Mouse (Mus musculus): Measurements from ENCODE around the gene Mtg2. TPM values are rescaled to one million over a fixed set of nuclear protein-coding genes. Genes with fewer than 3 reads are reported as not detected.

Gene Mtg2
- polyA plus RNA-seq, 1 experiment = 13.9 TPM

DNA sequence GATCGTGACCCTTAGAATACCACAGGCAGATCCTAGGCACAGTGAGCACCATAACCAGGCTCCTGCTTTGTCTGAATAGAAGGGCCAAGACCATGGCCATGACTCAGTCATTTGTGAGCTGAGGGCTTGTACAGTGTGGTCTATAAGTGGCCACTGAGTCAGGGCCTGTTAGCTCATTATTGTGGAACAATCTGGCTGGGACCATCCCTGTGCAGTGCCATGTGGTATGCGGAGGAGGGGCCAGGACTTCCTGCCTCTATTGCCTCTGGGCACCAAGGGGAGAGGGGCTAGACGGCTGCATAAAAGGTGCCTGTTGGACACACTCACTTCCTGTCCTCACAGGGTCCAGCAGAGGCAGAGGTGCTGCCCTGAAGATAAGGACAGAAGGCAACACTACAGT is 36.4 kb upstream of the Mtg2 start:
- no peak for TF ChIP-seq FLI1 (IDR thresholded peaks at IDR 0.05; ENCODE audit: low read length)
- TF ChIP-seq GATA1 (IDR thresholded peaks at IDR 0.05; ENCODE audit: borderline replicate concordance, low read length) = no peak
- H3K4me3 ChIP-seq (replicated peaks) = peak overlapping the region; percentile 56

DNA sequence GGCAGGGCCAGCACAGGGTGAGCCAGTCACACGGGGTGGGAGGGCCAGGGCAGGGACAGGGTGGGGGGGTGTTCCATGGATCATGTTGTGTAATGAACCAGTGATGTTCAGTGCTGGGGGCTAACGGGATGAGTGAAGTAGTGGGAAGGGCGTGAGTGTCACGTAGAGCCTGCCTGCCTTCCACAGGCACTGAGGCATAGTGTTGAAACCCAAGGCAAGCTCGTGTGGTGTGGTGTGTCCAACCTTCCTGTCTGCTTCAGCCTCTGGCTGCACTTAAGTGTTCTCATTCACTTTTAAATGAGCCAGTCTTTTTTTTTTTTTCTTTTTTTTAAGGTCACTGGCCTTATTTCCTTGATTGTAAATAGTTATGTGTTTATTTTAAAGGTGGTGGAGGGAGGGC is 35.6 kb upstream of the Mtg2 start:
- peaks cover 74% of the 10 kb centered on the region for H3K4me1 ChIP-seq
- H3K4me3 ChIP-seq (replicated peaks) = peak overlapping the region; percentile 51
- H3K27me3 ChIP-seq (replicated peaks) = no peaks in the 10 kb centered on the region
- TF ChIP-seq GATA1 (IDR thresholded peaks at IDR 0.05; ENCODE audit: borderline replicate concordance, low read length) (no peak), FLI1 (IDR thresholded peaks at IDR 0.05; ENCODE audit: low read length) (no peak)
- peaks cover 99% of the 10 kb centered on the region for H3K36me3 ChIP-seq (replicated peaks; ENCODE audit: low read length)
- H3K9me3 ChIP-seq = no peaks in the 10 kb centered on the region

More for the DNA sequence above, 36.4 kb upstream of the Mtg2 start:
- Histone ChIP-seq H3K27me3 (replicated peaks) (no peaks in the 10 kb centered on the region), H3K9me3 (no peaks in the 10 kb centered on the region), H3K4me1 (peaks cover 67% of the 10 kb centered on the region), H3K36me3 (replicated peaks; ENCODE audit: low read length) (peaks cover 99% of the 10 kb centered on the region)

DNA sequence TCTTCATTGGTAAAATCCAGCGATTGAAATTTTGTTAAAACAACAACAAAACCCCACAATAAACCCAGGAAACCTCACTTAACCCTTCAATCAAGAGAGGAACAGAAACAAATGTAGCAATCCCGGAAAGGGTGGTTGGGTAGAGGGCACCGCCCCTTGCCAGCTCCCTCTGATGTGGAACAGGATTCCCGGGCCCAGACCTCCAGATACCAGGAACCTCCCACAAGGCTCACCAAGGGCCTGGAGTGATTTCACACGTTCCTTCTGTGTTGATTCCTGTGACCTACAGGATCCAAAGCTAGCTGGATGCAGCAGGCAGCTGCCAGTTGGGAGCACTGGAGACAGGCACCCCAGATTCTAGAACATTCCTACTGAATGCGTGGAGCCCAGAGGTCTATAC is 30.0 kb upstream of the Mtg2 start:
- peaks cover 11% of the 10 kb centered on the region for H3K27me3 ChIP-seq (replicated peaks)
- peak overlapping the region; percentile 100 for H3K4me3 ChIP-seq (replicated peaks)
- H3K9me3 ChIP-seq = no peaks in the 10 kb centered on the region
- peaks cover 64% of the 10 kb centered on the region for H3K4me1 ChIP-seq
- H3K36me3 ChIP-seq (replicated peaks; ENCODE audit: low read length) = peaks cover 52% of the 10 kb centered on the region
- TF ChIP-seq GATA1 (IDR thresholded peaks at IDR 0.05; ENCODE audit: borderline replicate concordance, low read length) = no peak

DNA sequence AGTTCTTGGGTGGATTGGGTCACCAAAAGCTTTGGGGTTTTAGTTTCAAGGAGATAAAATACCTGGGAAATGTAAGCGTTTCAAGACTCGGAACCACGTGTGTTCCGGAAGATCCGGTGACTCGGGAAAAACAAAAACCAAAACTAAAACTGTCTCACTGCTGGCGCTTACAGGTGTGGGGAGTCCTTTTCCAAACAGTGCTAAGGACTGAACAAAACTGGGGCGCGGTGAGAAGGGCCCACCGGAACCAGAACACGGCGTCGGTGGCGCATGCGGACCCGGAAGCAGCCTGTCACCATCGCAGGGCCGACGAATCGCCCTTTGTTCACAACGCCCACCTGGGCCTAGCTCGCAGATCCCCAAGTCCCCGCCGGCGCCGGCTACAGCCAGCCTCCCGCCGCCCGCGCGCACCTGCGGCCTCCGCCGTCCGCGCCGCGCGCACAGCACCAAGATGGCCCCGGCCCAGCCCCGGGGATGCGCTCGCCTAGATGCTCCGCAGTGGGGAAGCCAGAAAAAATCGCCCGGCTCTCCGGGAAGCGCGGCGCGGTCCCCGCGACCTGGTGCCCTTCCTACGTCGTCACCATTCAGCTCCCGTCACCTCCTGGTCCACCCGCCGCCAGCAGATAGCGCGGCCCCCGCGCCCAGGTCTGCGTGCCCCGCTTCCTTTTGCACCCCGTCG is 28.7 kb upstream of the Mtg2 start:
- Histone ChIP-seq H3K9me3 (0 out of 2 replicates have a peak, but pooled peaks cover 3% of the 10 kb centered on the region), H3K4me3 (replicated peaks) (peak overlapping the region; percentile 100), H3K27me3 (replicated peaks) (peaks cover 11% of the 10 kb centered on the region), H3K36me3 (replicated peaks; ENCODE audit: low read length) (peaks cover 45% of the 10 kb centered on the region), H3K4me1 (peaks cover 64% of the 10 kb centered on the region)
- TF ChIP-seq FLI1 (IDR thresholded peaks at IDR 0.05; ENCODE audit: low read length) (no peak), GATA1 (IDR thresholded peaks at IDR 0.05; ENCODE audit: borderline replicate concordance, low read length) (no peak)

DNA sequence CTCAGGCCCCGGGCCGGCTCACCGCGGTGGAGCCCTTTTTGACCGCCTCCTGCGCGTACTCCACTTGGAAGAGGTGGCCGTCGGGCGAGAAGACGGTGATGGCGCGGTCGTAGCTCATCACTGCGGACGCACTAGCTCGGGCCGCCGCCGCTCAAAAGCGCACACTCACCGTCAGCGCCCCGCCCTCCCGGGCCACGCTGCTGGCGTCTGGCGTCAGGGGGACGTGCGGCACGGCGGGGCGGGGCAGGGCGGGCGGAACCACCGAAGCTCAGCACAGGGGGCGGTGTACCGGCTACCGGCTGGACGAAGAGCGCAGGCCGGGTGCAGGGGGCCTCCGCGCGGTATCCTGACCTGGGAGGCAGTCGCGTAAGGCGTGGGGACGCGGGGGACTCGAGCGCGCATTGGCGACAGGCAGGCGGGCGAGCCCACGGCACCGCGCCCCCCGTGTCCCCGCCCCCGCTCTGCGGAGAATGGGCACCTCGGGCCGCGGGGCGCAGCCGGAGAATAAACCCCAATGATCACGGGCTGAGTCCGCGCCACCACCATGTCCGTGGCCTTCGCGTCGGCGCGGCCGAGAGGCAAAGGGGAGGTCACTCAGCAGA is 28.0 kb upstream of the Mtg2 start, which contains the start of the genes Psma7 and Ss18l1:
Psma7 (minus strand) TSS at position 178 of the 602 bp plus-strand sequence.
Ss18l1 (plus strand) TSS at position 254 of the 602 bp plus-strand sequence.
- Histone ChIP-seq H3K4me3 (replicated peaks) (peak within 1 kb of the TSS; percentile 100), H3K27me3 (replicated peaks) (peaks cover 11% of the 10 kb centered on the region), H3K9me3 (0 out of 2 replicates have a peak, but pooled peaks cover 3% of the 10 kb centered on the region), H3K36me3 (replicated peaks; ENCODE audit: low read length) (peaks cover 39% of the 10 kb centered on the region), H3K4me1 (peaks cover 58% of the 10 kb centered on the region)
- TF ChIP-seq GATA1 (IDR thresholded peaks at IDR 0.05; ENCODE audit: borderline replicate concordance, low read length) (no peak), FLI1 (IDR thresholded peaks at IDR 0.05; ENCODE audit: low read length) (no peak)

DNA sequence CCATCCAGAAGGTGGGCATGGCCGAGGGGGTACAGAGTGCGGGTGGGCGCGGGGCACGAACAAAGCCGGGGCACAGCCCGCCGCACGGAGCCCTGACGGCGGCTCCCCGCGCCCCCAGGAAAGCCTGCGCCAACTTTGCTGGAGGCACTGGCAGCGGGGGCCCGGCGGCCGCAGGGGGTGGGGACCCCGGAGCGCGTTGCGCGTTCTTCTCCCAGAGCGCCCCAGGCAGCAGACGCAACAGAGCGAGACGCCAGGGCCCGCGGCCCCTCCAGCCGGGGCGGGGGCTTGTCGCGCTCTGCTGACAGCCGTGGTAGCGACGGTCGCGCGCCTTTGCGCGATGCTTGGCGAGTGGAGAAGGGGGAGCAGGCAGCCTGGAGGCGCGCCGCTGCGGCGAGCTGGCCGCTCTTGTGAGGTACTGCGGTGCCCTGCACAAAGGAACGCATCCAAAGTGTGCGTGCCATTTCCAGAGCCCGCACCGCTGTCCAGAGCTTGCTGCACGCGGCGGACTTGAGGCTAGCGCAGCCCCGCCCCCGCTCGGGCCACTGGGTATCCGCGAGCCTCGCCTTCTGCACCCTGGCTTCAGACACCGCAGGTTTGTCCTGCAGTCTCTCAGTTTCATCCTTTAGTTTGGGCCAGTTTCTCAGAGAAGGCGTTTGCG is 27.4 kb upstream of the Mtg2 start:
- TF ChIP-seq GATA1 (IDR thresholded peaks at IDR 0.05; ENCODE audit: borderline replicate concordance, low read length) = no peak
- no peak for TF ChIP-seq FLI1 (IDR thresholded peaks at IDR 0.05; ENCODE audit: low read length)
- peaks cover 11% of the 10 kb centered on the region for H3K27me3 ChIP-seq (replicated peaks)
- H3K4me3 ChIP-seq (replicated peaks) = peak overlapping the region; percentile 100
- peaks cover 33% of the 10 kb centered on the region for H3K36me3 ChIP-seq (replicated peaks; ENCODE audit: low read length)
- 0 out of 2 replicates have a peak, but pooled peaks cover 9% of the 10 kb centered on the region for H3K9me3 ChIP-seq
- peaks cover 58% of the 10 kb centered on the region for H3K4me1 ChIP-seq

DNA sequence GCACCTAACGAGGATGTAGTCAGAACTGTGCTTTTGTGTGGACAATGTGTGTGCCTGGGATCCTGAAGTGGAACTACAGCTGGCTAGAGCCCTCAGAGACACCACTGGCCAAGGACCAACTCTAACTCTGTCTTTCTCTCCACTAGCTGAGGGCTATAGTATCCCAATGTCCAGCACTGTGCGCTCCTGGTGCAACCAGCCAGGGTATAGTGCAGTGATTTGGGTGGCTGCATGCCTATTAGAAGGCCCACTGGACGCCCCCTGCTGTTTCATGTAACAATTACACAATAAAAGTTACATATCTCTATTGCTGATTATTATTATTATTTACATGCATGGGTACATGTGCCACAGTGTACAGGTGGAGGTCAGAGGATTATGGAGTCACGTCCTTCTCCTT is 25.1 kb upstream of the Mtg2 start:
- peaks cover 13% of the 10 kb centered on the region for H3K27me3 ChIP-seq (replicated peaks)
- peaks cover 15% of the 10 kb centered on the region for H3K36me3 ChIP-seq (replicated peaks; ENCODE audit: low read length)

DNA sequence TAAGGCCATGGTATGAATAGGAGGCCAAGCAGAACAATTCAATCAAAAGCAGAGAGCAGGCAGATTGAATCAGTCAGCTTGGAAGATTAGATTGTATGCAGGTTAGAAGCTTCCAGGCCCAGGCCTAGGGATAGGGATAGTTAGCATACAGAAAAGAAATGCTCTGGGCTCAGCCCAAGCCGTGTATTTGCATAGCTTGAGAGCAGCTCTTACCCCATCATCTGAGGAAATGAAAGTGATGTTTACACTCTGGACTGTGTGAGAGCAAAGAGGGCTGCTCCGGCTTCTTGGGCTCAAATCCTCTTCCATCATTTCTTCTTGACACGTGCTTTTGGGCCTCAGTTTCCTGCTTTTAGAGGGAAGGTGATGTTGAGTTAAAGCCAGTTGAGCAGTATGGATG is 22.8 kb upstream of the Mtg2 start:
- no peak overlapping the region for H3K4me3 ChIP-seq (replicated peaks)
- peaks cover 15% of the 10 kb centered on the region for H3K36me3 ChIP-seq (replicated peaks; ENCODE audit: low read length)
- H3K9me3 ChIP-seq = peaks cover 19% of the 10 kb centered on the region
- H3K4me1 ChIP-seq = peaks cover 48% of the 10 kb centered on the region
- TF ChIP-seq GATA1 (IDR thresholded peaks at IDR 0.05; ENCODE audit: borderline replicate concordance, low read length) (no peak), FLI1 (IDR thresholded peaks at IDR 0.05; ENCODE audit: low read length) (no peak)
- peaks cover 13% of the 10 kb centered on the region for H3K27me3 ChIP-seq (replicated peaks)

More for the DNA sequence above, 25.1 kb upstream of the Mtg2 start:
- Histone ChIP-seq H3K4me1 (peaks cover 37% of the 10 kb centered on the region), H3K9me3 (peaks cover 19% of the 10 kb centered on the region), H3K4me3 (replicated peaks) (peak overlapping the region; percentile 39)
- TF ChIP-seq GATA1 (IDR thresholded peaks at IDR 0.05; ENCODE audit: borderline replicate concordance, low read length) (no peak), FLI1 (IDR thresholded peaks at IDR 0.05; ENCODE audit: low read length) (no peak)

DNA sequence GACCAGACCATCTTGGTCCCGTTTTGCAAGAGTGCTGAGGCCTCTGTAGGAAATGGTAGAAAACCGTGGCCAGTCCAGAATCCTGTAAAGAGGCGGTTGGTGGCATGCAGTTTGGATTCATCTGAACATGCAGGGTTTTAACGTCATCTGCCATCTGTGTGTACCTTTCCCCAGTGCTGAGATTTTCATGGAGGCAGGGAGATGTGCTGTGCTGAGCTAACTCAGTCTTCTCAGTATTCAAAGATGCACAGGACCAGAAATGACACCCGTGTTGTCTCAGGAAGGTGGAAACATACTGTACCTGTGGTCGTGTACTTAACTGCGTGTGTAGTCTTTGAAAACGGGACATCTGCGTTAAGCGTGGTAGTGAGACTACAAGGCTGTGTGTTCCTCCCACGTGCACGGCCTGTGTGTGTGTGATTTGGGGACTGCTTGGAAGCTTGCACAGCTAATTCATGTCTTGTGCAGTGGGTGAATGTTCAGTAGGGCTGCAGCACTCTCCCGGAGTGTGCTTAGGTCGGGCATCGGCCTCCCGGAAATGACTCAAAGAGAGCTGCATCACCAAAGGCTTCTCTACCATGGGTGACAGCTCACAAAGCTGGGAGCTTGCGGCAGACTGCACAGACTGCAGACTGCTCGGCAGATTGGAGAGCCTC is 22.3 kb upstream of the Mtg2 start:
- Histone ChIP-seq H3K4me1 (peaks cover 51% of the 10 kb centered on the region), H3K36me3 (replicated peaks; ENCODE audit: low read length) (peaks cover 20% of the 10 kb centered on the region), H3K9me3 (peaks cover 19% of the 10 kb centered on the region), H3K27me3 (replicated peaks) (peaks cover 13% of the 10 kb centered on the region), H3K4me3 (replicated peaks) (peak overlapping the region; percentile 6)
- TF ChIP-seq FLI1 (IDR thresholded peaks at IDR 0.05; ENCODE audit: low read length) (no peak), GATA1 (IDR thresholded peaks at IDR 0.05; ENCODE audit: borderline replicate concordance, low read length) (no peak)
